Mouse (Mus musculus) forebrain, embryonic 10.5 days (tissue): ENCODE data around the gene Fbln5. TPM values are rescaled to one million over a fixed set of nuclear protein-coding genes. Genes with fewer than 3 reads are reported as not detected.

Experiments used
- DNase-seq: peaks from one replicate; pipeline ENCODE4 v3.0.0-alpha.2; 2017; ENCODE audit warnings: low spot score; ENCODE audit errors: extremely low spot score
- H3K27ac ChIP-seq: fragments of 300-500 bp; sonication (generic); 2 replicates; pipeline ENCODE4 v1.5.1; 2016; ENCODE audit warnings: mild to moderate bottlenecking
- H3K27me3 ChIP-seq: fragments of 300-500 bp; sonication (generic); 2 replicates; pipeline ENCODE4 v1.6.1; 2016; ENCODE audit warnings: mild to moderate bottlenecking; ENCODE audit not compliant: poor library complexity, severe bottlenecking
- H3K36me3 ChIP-seq: fragments of 300-500 bp; sonication (generic); replicated peaks from 2 replicates; pipeline ENCODE4 v1.6.1; 2016; ENCODE audit warnings: mild to moderate bottlenecking, moderate library complexity
- H3K4me1 ChIP-seq: fragments of 300-500 bp; sonication (generic); 2 replicates; pipeline ENCODE4 v1.6.1; 2016
- H3K4me3 ChIP-seq: fragments of 300-500 bp; sonication (generic); 2 replicates; pipeline ENCODE4 v1.5.1; 2016; ENCODE audit warnings: mild to moderate bottlenecking, moderate library complexity
- H3K9me3 ChIP-seq: fragments of 300-500 bp; sonication (generic); 2 replicates; pipeline ENCODE4 v1.6.1; 2016; ENCODE audit warnings: mild to moderate bottlenecking, moderate library complexity
- WGBS: fragments of 180-500 bp; shearing (Covaris S2); methylation state at CpG from one replicate; pipeline ENCODE4 v1.1.7; 2016; 5-methylcytosine and 5-hydroxymethylcytosine counted together
- polyA plus RNA-seq: library from polyadenylated mRNA; unstranded; fragments of >200 nt; fragmentation: Nextera tagmentation; extraction: Ambion mirVana; gene quantifications from 2 replicates; pipeline ENCODE4 v1.2.1, GENCODE M21; 2016

The Fbln5 gene
- polyA plus RNA-seq, 1 experiment from 2014 or later, result 10.4 TPM

- Histone ChIP-seq H3K27ac (no peak overlapping the region), H3K4me1 (no peaks in the 10 kb centered on the region), H3K27me3 (no peaks in the 10 kb centered on the region), H3K4me3 (no peak overlapping the region), H3K36me3 (no peaks in the 10 kb centered on the region), H3K9me3 (no peaks in the 10 kb centered on the region)
- 90% methylated on average over 5 of the region's 5 CpGs for WGBS
- DNase-seq, result no peak
These were observed 17.1 kb downstream of the Fbln5 start for GRCm38 (mm10) chr12:101801744-101802143.

- H3K36me3 ChIP-seq, result no peaks in the 10 kb centered on the region
- no peaks in the 10 kb centered on the region for H3K9me3 ChIP-seq
- no peak for DNase-seq
- 86% methylated on average over 3 of the region's 3 CpGs for WGBS
- no peak overlapping the region for H3K4me3 ChIP-seq
- H3K4me1 ChIP-seq, result no peaks in the 10 kb centered on the region
- no peak overlapping the region for H3K27ac ChIP-seq
- H3K27me3 ChIP-seq, result no peaks in the 10 kb centered on the region
These were observed 17.8 kb downstream of the Fbln5 start for GRCm38 (mm10) chr12:101801051-101801450.

GRCm38 (mm10) chr12:101798189-101798922 lies 20.5 kb downstream of the Fbln5 start:
- Histone ChIP-seq H3K9me3 (no peaks in the 10 kb centered on the region), H3K27me3 (no peaks in the 10 kb centered on the region), H3K36me3 (no peaks in the 10 kb centered on the region), H3K4me3 (no peak overlapping the region), H3K4me1 (no peaks in the 10 kb centered on the region), H3K27ac (no peak overlapping the region)
- no peak for DNase-seq
- WGBS, result 85% methylated on average over 7 of the region's 7 CpGs

GRCm38 (mm10) chr12:101794458-101794857 lies 24.4 kb downstream of the Fbln5 start:
- 86% methylated on average over 3 of the region's 3 CpGs for WGBS
- Histone ChIP-seq H3K36me3 (no peaks in the 10 kb centered on the region), H3K27me3 (no peaks in the 10 kb centered on the region), H3K27ac (no peak overlapping the region), H3K4me1 (no peaks in the 10 kb centered on the region), H3K4me3 (no peak overlapping the region), H3K9me3 (no peaks in the 10 kb centered on the region)
- DNase-seq, result no peak

GRCm38 (mm10) chr12:101793221-101793621 lies 25.6 kb downstream of the Fbln5 start:
- no peak for DNase-seq
- no peaks in the 10 kb centered on the region for H3K27me3 ChIP-seq
- H3K27ac ChIP-seq, result no peak overlapping the region
- WGBS, result 89% methylated on average over 5 of the region's 5 CpGs
- no peaks in the 10 kb centered on the region for H3K9me3 ChIP-seq
- no peak overlapping the region for H3K4me3 ChIP-seq
- H3K4me1 ChIP-seq, result no peaks in the 10 kb centered on the region
- H3K36me3 ChIP-seq, result no peaks in the 10 kb centered on the region

- Histone ChIP-seq H3K9me3 (no peaks in the 10 kb centered on the region), H3K27ac (no peak overlapping the region), H3K4me3 (no peak overlapping the region), H3K36me3 (no peaks in the 10 kb centered on the region), H3K27me3 (no peaks in the 10 kb centered on the region), H3K4me1 (no peaks in the 10 kb centered on the region)
- 89% methylated on average over 4 of the region's 4 CpGs for WGBS
- DNase-seq, result no peak
These were observed 26.2 kb downstream of the Fbln5 start for GRCm38 (mm10) chr12:101792684-101793083.

GRCm38 (mm10) chr12:101789767-101790166 lies 29.1 kb downstream of the Fbln5 start:
- no peaks in the 10 kb centered on the region for H3K36me3 ChIP-seq
- H3K4me3 ChIP-seq, result no peak overlapping the region
- 94% methylated on average over 3 of the region's 3 CpGs for WGBS
- H3K4me1 ChIP-seq, result no peaks in the 10 kb centered on the region
- no peaks in the 10 kb centered on the region for H3K9me3 ChIP-seq
- no peak overlapping the region for H3K27ac ChIP-seq
- no peak for DNase-seq
- no peaks in the 10 kb centered on the region for H3K27me3 ChIP-seq

GRCm38 (mm10) chr12:101789250-101789649 lies 29.6 kb downstream of the Fbln5 start:
- Histone ChIP-seq H3K4me3 (no peak overlapping the region), H3K27ac (no peak overlapping the region), H3K36me3 (no peaks in the 10 kb centered on the region), H3K4me1 (no peaks in the 10 kb centered on the region), H3K9me3 (no peaks in the 10 kb centered on the region), H3K27me3 (no peaks in the 10 kb centered on the region)
- DNase-seq, result no peak
- 92% methylated on average over 3 of the region's 3 CpGs for WGBS

- Histone ChIP-seq H3K4me3 (no peak overlapping the region), H3K36me3 (no peaks in the 10 kb centered on the region)
- 47% methylated on average over 2 of the region's 2 CpGs for WGBS
These were observed 36.1 kb downstream of the Fbln5 start for GRCm38 (mm10) chr12:101782787-101783186.

GRCm38 (mm10) chr12:101780915-101781314 lies 37.9 kb downstream of the Fbln5 start:
- WGBS, result 86% methylated on average over 5 of the region's 5 CpGs
- Histone ChIP-seq H3K4me1 (no peaks in the 10 kb centered on the region), H3K27ac (no peak overlapping the region), H3K9me3 (no peaks in the 10 kb centered on the region), H3K27me3 (no peaks in the 10 kb centered on the region), H3K4me3 (no peak overlapping the region), H3K36me3 (no peaks in the 10 kb centered on the region)
- DNase-seq, result no peak

More at GRCm38 (mm10) chr12:101782787-101783186, 36.1 kb downstream of the Fbln5 start:
- no peak for DNase-seq
- no peaks in the 10 kb centered on the region for H3K9me3 ChIP-seq
- no peaks in the 10 kb centered on the region for H3K27me3 ChIP-seq
- no peak overlapping the region for H3K27ac ChIP-seq
- no peaks in the 10 kb centered on the region for H3K4me1 ChIP-seq

- DNase-seq, result no peak
These were observed 41.1 kb downstream of the Fbln5 start for GRCm38 (mm10) chr12:101777613-101778325.

GRCm38 (mm10) chr12:101776383-101776782 lies 42.5 kb downstream of the Fbln5 start:
- H3K4me3 ChIP-seq, result no peak overlapping the region
- 86% methylated on average over 5 of the region's 5 CpGs for WGBS
- no peaks in the 10 kb centered on the region for H3K4me1 ChIP-seq
- DNase-seq, result no peak
- no peaks in the 10 kb centered on the region for H3K9me3 ChIP-seq
- no peak overlapping the region for H3K27ac ChIP-seq
- H3K36me3 ChIP-seq, result no peaks in the 10 kb centered on the region
- no peaks in the 10 kb centered on the region for H3K27me3 ChIP-seq

More at GRCm38 (mm10) chr12:101777613-101778325, 41.1 kb downstream of the Fbln5 start:
- H3K4me3 ChIP-seq, result no peak overlapping the region
- 71% methylated on average over 9 of the region's 9 CpGs for WGBS
- no peaks in the 10 kb centered on the region for H3K27me3 ChIP-seq
- no peaks in the 10 kb centered on the region for H3K4me1 ChIP-seq
- no peak overlapping the region for H3K27ac ChIP-seq
- H3K36me3 ChIP-seq, result no peaks in the 10 kb centered on the region
- H3K9me3 ChIP-seq, result no peaks in the 10 kb centered on the region

GRCm38 (mm10) chr12:101774116-101774515 lies 44.7 kb downstream of the Fbln5 start:
- Histone ChIP-seq H3K36me3 (no peaks in the 10 kb centered on the region), H3K4me1 (no peaks in the 10 kb centered on the region), H3K4me3 (no peak overlapping the region), H3K9me3 (no peaks in the 10 kb centered on the region), H3K27me3 (no peaks in the 10 kb centered on the region), H3K27ac (no peak overlapping the region)
- WGBS, result 80% methylated on average over 4 of the region's 4 CpGs
- no peak for DNase-seq
